Mouse (Mus musculus) lung, embryonic 14.5 days (tissue): Measurements from ENCODE around the gene Ggact. TPM values are rescaled to one million over a fixed set of nuclear protein-coding genes. Genes with fewer than 3 reads are reported as not detected.

Source experiments
- ATAC-seq: fragments of 200-750 bp; cut with Nextera tagmentation; 2 replicates; pipeline ENCODE4 v1.8.0; 2017; ENCODE audit warnings: mild to moderate bottlenecking, moderate TSS enrichment, moderate library complexity; ENCODE audit not compliant: insufficient read depth
- DNase-seq: peaks from one replicate; pipeline ENCODE4 v3.0.0-alpha.2; 2015
- H3K27ac ChIP-seq: fragments of 300-500 bp; sonication (generic); 2 replicates; pipeline ENCODE4 v1.5.1; 2014; ENCODE audit warnings: low read depth, mild to moderate bottlenecking, moderate library complexity
- H3K27me3 ChIP-seq: fragments of 300-500 bp; sonication (generic); 2 replicates; pipeline ENCODE4 v1.6.1; 2014; ENCODE audit warnings: low read length, control low read depth; ENCODE audit not compliant: insufficient read depth
- H3K36me3 ChIP-seq: fragments of 300-500 bp; sonication (generic); 2 replicates; pipeline ENCODE4 v1.6.1; 2014; ENCODE audit warnings: control low read depth; ENCODE audit not compliant: insufficient read depth
- H3K4me1 ChIP-seq: fragments of 300-500 bp; sonication (generic); 2 replicates; pipeline ENCODE4 v1.6.1; 2014; ENCODE audit warnings: antibody characterized with exemption, control low read depth; ENCODE audit not compliant: insufficient read depth
- H3K4me2 ChIP-seq: fragments of 300-500 bp; sonication (generic); 2 replicates; pipeline ENCODE4 v1.6.1; 2014; ENCODE audit warnings: mild to moderate bottlenecking
- H3K4me3 ChIP-seq: fragments of 300-500 bp; sonication (generic); 2 replicates; pipeline ENCODE4 v1.5.1; 2014; ENCODE audit warnings: low read depth, low read length
- H3K9ac ChIP-seq: fragments of 300-500 bp; sonication (generic); 2 replicates; pipeline ENCODE4 v1.6.1; 2014
- H3K9me3 ChIP-seq: fragments of 300-500 bp; sonication (generic); 2 replicates; pipeline ENCODE4 v1.6.1; 2016; ENCODE audit warnings: low read depth, low read length, control low read depth
- CTCF ChIP-seq: IDR thresholded peaks from 2 replicates; pipeline ENCODE4 v1.5.1; 2016; ENCODE audit warnings: antibody characterized with exemption, low read depth
- WGBS: fragments of 180-500 bp; shearing (Covaris S2); extraction: QIAGEN DNeasy Blood & Tissue Kit; methylation state at CpG from one replicate; pipeline ENCODE4 v1.1.7; 2014; 5-methylcytosine and 5-hydroxymethylcytosine counted together
- polyA plus RNA-seq: library from polyadenylated mRNA; unstranded; fragments of >200 nt; fragmentation: Nextera tagmentation; extraction: Ambion mirVana; gene quantifications from 2 replicates; pipeline ENCODE4 v1.2.1, GENCODE M21; 2014

Gene Ggact
- polyA plus RNA-seq, 1 experiment from 2014 or later: 15.5 TPM

- no peaks in the 10 kb centered on the region for H3K9me3 ChIP-seq
- no peak overlapping the region for H3K4me3 ChIP-seq
- H3K9ac ChIP-seq: no peak overlapping the region
- TF ChIP-seq CTCF: no peak
- ATAC-seq (no peak), DNase-seq (no peak)
- H3K36me3 ChIP-seq: peaks cover 10% of the 10 kb centered on the region; the same call in 1 of the 2 replicates
- H3K4me1 ChIP-seq: no peaks in the 10 kb centered on the region
- H3K27me3 ChIP-seq: no peaks in the 10 kb centered on the region
- WGBS: 77% methylated on average over 4 of the region's 4 CpGs
- H3K27ac ChIP-seq: no peak overlapping the region
- no peak overlapping the region for H3K4me2 ChIP-seq
Measured at GRCm38 (mm10) chr14:122942757-122943474, 29.4 kb upstream of the Ggact start.

DNA sequence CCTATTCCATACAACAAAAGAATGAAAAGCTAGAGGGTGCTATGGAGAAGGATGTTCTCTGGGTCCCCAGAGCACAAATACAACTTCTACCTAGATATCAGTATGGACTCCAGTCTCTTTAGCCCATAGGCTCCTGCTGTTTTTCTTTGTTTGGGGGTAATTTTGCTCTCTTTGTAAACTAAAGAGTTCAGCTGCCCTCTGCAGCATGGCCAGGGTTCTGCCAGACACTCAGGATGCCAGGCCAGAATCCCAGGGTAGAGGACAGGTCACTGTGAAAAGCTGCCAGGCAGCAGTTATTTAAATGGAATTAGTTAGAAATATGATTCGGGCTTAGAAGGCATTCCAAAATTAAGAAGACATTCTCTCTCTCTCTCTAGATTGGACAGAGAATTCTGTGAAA, 22.9 kb upstream of the Ggact start:
- Histone ChIP-seq H3K9me3 (no peaks in the 10 kb centered on the region), H3K27me3 (no peaks in the 10 kb centered on the region), H3K4me3 (no peak overlapping the region), H3K27ac (no peak overlapping the region), H3K4me2 (no peak overlapping the region), H3K9ac (no peak overlapping the region), H3K36me3 (peaks cover 6% of the 10 kb centered on the region; the same call in 1 of the 2 replicates), H3K4me1 (no peaks in the 10 kb centered on the region)
- TF ChIP-seq CTCF: no peak
- 93% methylated on average over 1 of the region's 1 CpGs for WGBS
- DNase-seq (no peak), ATAC-seq (no peak)

DNA sequence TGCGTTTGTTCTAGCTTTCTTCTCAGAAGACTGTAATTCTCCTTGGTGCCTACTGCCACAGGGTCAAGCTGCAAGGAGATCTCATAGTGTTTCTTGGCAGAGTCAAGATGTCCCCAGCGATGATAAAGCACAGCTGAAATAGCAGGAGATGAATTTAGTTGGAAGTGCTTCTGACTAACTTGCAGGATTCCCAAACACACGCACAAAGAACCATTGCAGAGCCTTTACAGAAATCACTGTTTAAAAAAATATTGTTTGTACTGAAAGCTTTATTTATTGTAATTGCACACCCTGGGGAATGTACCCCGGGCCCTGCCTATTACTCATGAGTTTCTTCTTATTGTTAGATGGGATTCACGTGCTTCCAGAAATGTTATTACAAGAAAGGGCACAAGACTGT, 6.5 kb upstream of the Ggact start:
- Histone ChIP-seq H3K4me3 (no peak overlapping the region), H3K27me3 (no peaks in the 10 kb centered on the region), H3K4me1 (no peaks in the 10 kb centered on the region), H3K9me3 (no peaks in the 10 kb centered on the region), H3K36me3 (0 out of 2 replicates have a peak, but pooled peaks cover 3% of the 10 kb centered on the region), H3K4me2 (no peak overlapping the region), H3K27ac (no peak overlapping the region), H3K9ac (no peak overlapping the region)
- no peak for TF ChIP-seq CTCF
- WGBS: 68% methylated on average over 5 of the region's 5 CpGs
- ATAC-seq (no peak), DNase-seq (no peak)

DNA sequence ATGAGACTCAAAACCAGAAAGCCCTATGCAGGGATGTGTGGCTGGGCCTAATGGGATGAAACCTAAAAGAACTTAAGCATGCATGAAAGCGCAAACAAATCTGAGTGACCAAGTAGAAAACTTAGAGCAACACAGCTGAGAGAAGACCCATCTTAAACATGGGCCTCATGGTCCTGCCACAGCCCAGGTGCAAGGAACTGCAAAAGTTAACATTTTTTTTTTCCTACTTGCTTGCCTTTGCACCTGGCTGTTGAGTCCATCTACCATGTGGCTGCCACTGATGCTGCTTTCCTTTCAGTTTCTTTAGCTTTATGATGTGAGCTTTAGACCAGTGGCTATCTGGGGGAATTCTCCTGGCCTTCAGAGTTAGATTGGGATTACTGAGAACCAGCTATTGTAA, 4.1 kb upstream of the Ggact start:
- Histone ChIP-seq H3K4me1 (no peaks in the 10 kb centered on the region), H3K4me3 (no peak overlapping the region), H3K27me3 (no peaks in the 10 kb centered on the region), H3K4me2 (no peak overlapping the region), H3K9ac (no peak overlapping the region), H3K36me3 (0 out of 2 replicates have a peak, but pooled peaks cover 3% of the 10 kb centered on the region), H3K9me3 (no peaks in the 10 kb centered on the region), H3K27ac (no peak overlapping the region)
- ATAC-seq (no peak), DNase-seq (no peak)
- 93% methylated on average over 1 of the region's 1 CpGs for WGBS
- TF ChIP-seq CTCF: no peak

- Histone ChIP-seq H3K27me3 (no peaks in the 10 kb centered on the region), H3K27ac (0 out of 2 replicates have a peak overlapping the region, but pooled peaks have one; percentile 30), H3K9ac (peak overlapping the region; percentile 69), H3K9me3 (no peaks in the 10 kb centered on the region), H3K4me2 (peak overlapping the region; percentile 83), H3K36me3 (no peaks in the 10 kb centered on the region), H3K4me3 (peak overlapping the region; percentile 68), H3K4me1 (no peaks in the 10 kb centered on the region)
- ATAC-seq: peak; percentile 87
- WGBS: under 1% methylated on average over 51 of the region's 58 CpGs
- DNase-seq: peak; percentile 77
- TF ChIP-seq CTCF: no peak
Measured at GRCm38 (mm10) chr14:122912812-122913498, 602 bp downstream of the Ggact start.

- H3K4me2 ChIP-seq: peak overlapping the region; percentile 83
- ATAC-seq (no peak), DNase-seq (peak; percentile 19)
- H3K4me3 ChIP-seq: peak overlapping the region; percentile 68
- 57% methylated on average over 1 of the region's 1 CpGs for WGBS
- no peaks in the 10 kb centered on the region for H3K27me3 ChIP-seq
- H3K27ac ChIP-seq: 0 out of 2 replicates have a peak overlapping the region, but pooled peaks have one; percentile 30
- no peaks in the 10 kb centered on the region for H3K9me3 ChIP-seq
- H3K4me1 ChIP-seq: no peaks in the 10 kb centered on the region
- TF ChIP-seq CTCF: no peak
- H3K36me3 ChIP-seq: no peaks in the 10 kb centered on the region
- H3K9ac ChIP-seq: peak overlapping the region; percentile 69
Measured at GRCm38 (mm10) chr14:122912137-122912536, 1.4 kb downstream of the Ggact start.

DNA sequence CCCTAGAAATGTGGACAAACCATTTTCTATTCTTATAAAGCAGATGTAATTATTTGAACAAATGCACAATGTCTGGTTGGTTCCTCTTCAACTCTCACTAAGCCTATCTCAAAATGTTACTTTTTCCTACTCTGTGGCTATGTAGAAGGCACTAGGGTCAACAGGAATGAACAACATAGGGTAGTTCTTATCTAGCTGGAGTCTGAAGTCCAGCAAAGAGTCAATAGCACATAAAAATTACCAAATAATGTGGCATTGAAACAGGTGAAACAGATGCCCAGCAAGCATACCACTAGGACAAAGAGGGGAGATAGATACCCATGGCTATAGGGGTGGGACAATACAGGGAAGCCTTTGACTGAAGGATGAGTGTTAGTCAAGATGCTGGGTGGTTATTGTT, 2.3 kb downstream of the Ggact start:
- Histone ChIP-seq H3K4me1 (no peaks in the 10 kb centered on the region), H3K27me3 (no peaks in the 10 kb centered on the region), H3K36me3 (no peaks in the 10 kb centered on the region), H3K9ac (no peak overlapping the region), H3K27ac (no peak overlapping the region), H3K4me3 (no peak overlapping the region), H3K9me3 (no peaks in the 10 kb centered on the region), H3K4me2 (no peak overlapping the region)
- no peak for ATAC-seq
- TF ChIP-seq CTCF: no peak
- DNase-seq: no peak
